Mouse (Mus musculus) lung, postnatal 25 days (tissue): Measurements from ENCODE around the gene March10.

Source experiments
- DNase-seq: peaks from one replicate; pipeline ENCODE4 v3.0.0; 2022; ENCODE audit warnings: low spot score

Gene March10

GRCm38 (mm10) chr11:105407846-105408441, 48.6 kb downstream of the March10 start:
- no peak for DNase-seq

GRCm38 (mm10) chr11:105402355-105402754, 54.2 kb downstream of the March10 start:
- no peak for DNase-seq

GRCm38 (mm10) chr11:105390290-105390689, 66.2 kb downstream of the March10 start:
- no peak for DNase-seq

- DNase-seq: no peak
Measured at GRCm38 (mm10) chr11:105388636-105389035, 67.9 kb downstream of the March10 start.

- no peak for DNase-seq
Measured at GRCm38 (mm10) chr11:105385266-105385665, 71.3 kb downstream of the March10 start.

GRCm38 (mm10) chr11:105375821-105376235, 80.7 kb downstream of the March10 start:
- DNase-seq: no peak

GRCm38 (mm10) chr11:105374526-105375175, 81.9 kb downstream of the March10 start:
- DNase-seq: no peak

GRCm38 (mm10) chr11:105373881-105374280, 82.7 kb downstream of the March10 start:
- no peak for DNase-seq

GRCm38 (mm10) chr11:105371818-105372217, 84.7 kb downstream of the March10 start:
- no peak for DNase-seq

GRCm38 (mm10) chr11:105369526-105370386, 86.8 kb downstream of the March10 start:
- DNase-seq: no peak

- no peak for DNase-seq
Measured at GRCm38 (mm10) chr11:105368833-105369232, 87.7 kb downstream of the March10 start.

GRCm38 (mm10) chr11:105367163-105367562, 89.4 kb downstream of the March10 start:
- DNase-seq: no peak

- no peak for DNase-seq
Measured at GRCm38 (mm10) chr11:105366051-105366450, 90.5 kb downstream of the March10 start.

- no peak for DNase-seq
Measured at GRCm38 (mm10) chr11:105365611-105366010, 90.9 kb downstream of the March10 start.

GRCm38 (mm10) chr11:105364386-105365065, 92.0 kb downstream of the March10 start:
- no peak for DNase-seq

GRCm38 (mm10) chr11:105363598-105364385, 92.7 kb downstream of the March10 start:
- no peak for DNase-seq

- DNase-seq: peak; percentile 77
Measured at GRCm38 (mm10) chr11:105362946-105363597, 93.5 kb downstream of the March10 start.

GRCm38 (mm10) chr11:105362041-105362765, 94.3 kb downstream of the March10 start:
- DNase-seq: peak; percentile 50

GRCm38 (mm10) chr11:105356301-105356700, 100.2 kb downstream of the March10 start:
- peak; percentile 37 for DNase-seq

- DNase-seq: no peak
Measured at GRCm38 (mm10) chr11:105353891-105354280, 102.6 kb downstream of the March10 start.
